Mouse (Mus musculus) CH12.LX (cell line): Measurements from ENCODE around the gene Pde3a. TPM values are rescaled to one million over a fixed set of nuclear protein-coding genes. Genes with fewer than 3 reads are reported as not detected.

Source experiments
- DNase-seq: peaks from one replicate; pipeline ENCODE4 v3.0.0-alpha.2; 2013; ENCODE audit errors: extremely low read depth
- H3K27ac ChIP-seq: 2 replicates; pipeline ENCODE4 v1.5.1; 2012; ENCODE audit warnings: low read depth, mild to moderate bottlenecking, control low read depth, moderate library complexity; ENCODE audit not compliant: insufficient read depth
- H3K27me3 ChIP-seq: replicated peaks from 2 replicates; pipeline ENCODE3; 2012; ENCODE audit warnings: inconsistent platforms
- H3K36me3 ChIP-seq, 2 experiments: replicated peaks in 1 of 2; 2 replicates each; pipeline versions ENCODE3 to v1.6.1; 2012; ENCODE audit warnings: inconsistent platforms in 1 of 2, low read length in 1 of 2, mild to moderate bottlenecking in 1 of 2, mixed read lengths in 1 of 2, moderate library complexity in 1 of 2; ENCODE audit not compliant: control insufficient read depth in 1 of 2, insufficient read depth in 1 of 2
- H3K4me1 ChIP-seq, 2 experiments: 2 replicates each; pipeline ENCODE4 v1.6.1; 2012; ENCODE audit warnings: inconsistent platforms in 1 of 2, moderate library complexity in 1 of 2; ENCODE audit not compliant: insufficient read depth in 2 of 2, control insufficient read depth in 1 of 2
- H3K4me2 ChIP-seq: 2 replicates; pipeline ENCODE4 v1.6.1; 2012; ENCODE audit warnings: low read depth, mild to moderate bottlenecking, control low read depth; ENCODE audit not compliant: poor library complexity, insufficient read depth, severe bottlenecking
- H3K4me3 ChIP-seq, 3 experiments: fragments of 150-350 bp in 1 of 3; sonication (generic) in 1 of 3; replicated peaks in 1 of 3; 2 replicates each; pipeline versions ENCODE3 to v1.5.1; 2011 to 2012; ENCODE audit warnings: low read depth in 2 of 3, low read length in 2 of 3, mild to moderate bottlenecking in 2 of 3, moderate library complexity in 2 of 3, control low read depth in 1 of 3, improper control_type of control experiment in 1 of 3, inconsistent platforms in 1 of 3, mixed read lengths in 1 of 3; ENCODE audit not compliant: poor library complexity in 1 of 3
- H3K79me2 ChIP-seq: replicated peaks from 2 replicates; pipeline ENCODE4 v1.6.1; 2012; ENCODE audit warnings: mild to moderate bottlenecking, moderate library complexity; ENCODE audit not compliant: control insufficient read depth, poor library complexity, insufficient read depth, severe bottlenecking; ENCODE audit errors: extremely low read depth
- H3K9ac ChIP-seq: 2 replicates; pipeline ENCODE4 v1.6.1; 2012; ENCODE audit warnings: low read depth, mild to moderate bottlenecking, control low read depth, moderate library complexity; ENCODE audit not compliant: insufficient read depth
- H3K9me3 ChIP-seq: replicated peaks from 2 replicates; pipeline ENCODE3; 2012; ENCODE audit warnings: low read length, inconsistent platforms, mixed read lengths
- CHD1 ChIP-seq: IDR thresholded peaks from 2 replicates; pipeline ENCODE4 v1.6.1; 2012; ENCODE audit warnings: low read depth, low read length, improper control_type of control experiment, inconsistent platforms
- CHD2 ChIP-seq: IDR thresholded peaks from 2 replicates; pipeline ENCODE4 v1.6.1; 2011; ENCODE audit warnings: low read length, improper control_type of control experiment
- CTCF ChIP-seq, 2 experiments: IDR thresholded peaks in 1 of 2; conservative IDR thresholded peaks in 1 of 2; 2 replicates each; pipeline ENCODE4 v1.5.1; 2011 to 2012; ENCODE audit warnings: low read depth in 2 of 2, low read length in 2 of 2, improper control_type of control experiment in 1 of 2, inconsistent platforms in 1 of 2, mild to moderate bottlenecking in 1 of 2, moderate library complexity in 1 of 2
- E2F4 ChIP-seq: IDR thresholded peaks from 2 replicates; pipeline ENCODE4 v1.6.1; 2011; ENCODE audit warnings: low read depth, low read length, improper control_type of control experiment; ENCODE audit not compliant: insufficient replicate concordance
- EP300 ChIP-seq: IDR thresholded peaks from 2 replicates; pipeline ENCODE4 v1.6.1; 2011; ENCODE audit warnings: low read length, improper control_type of control experiment
- GABPA ChIP-seq: IDR thresholded peaks from 2 replicates; pipeline ENCODE4 v1.6.1; 2012; ENCODE audit warnings: low read depth, low read length, improper control_type of control experiment, inconsistent platforms; ENCODE audit not compliant: insufficient replicate concordance
- HCFC1 ChIP-seq: IDR thresholded peaks from 2 replicates; pipeline ENCODE4 v1.6.1; 2012; ENCODE audit warnings: low read depth, mild to moderate bottlenecking, inconsistent platforms, low read length, improper control_type of control experiment
- JUN ChIP-seq: IDR thresholded peaks from 2 replicates; pipeline ENCODE4 v1.6.1; 2011; ENCODE audit warnings: low read depth, mild to moderate bottlenecking, low read length, improper control_type of control experiment, moderate library complexity; ENCODE audit not compliant: insufficient read depth
- JUND ChIP-seq: conservative IDR thresholded peaks from 2 replicates; pipeline ENCODE4 v1.6.1; 2011; ENCODE audit warnings: low read depth, low read length, improper control_type of control experiment
- KAT2A ChIP-seq: IDR thresholded peaks from 2 replicates; pipeline ENCODE4 v1.6.1; 2012; ENCODE audit warnings: low read length, improper control_type of control experiment, inconsistent platforms; ENCODE audit not compliant: insufficient replicate concordance
- MAX ChIP-seq: IDR thresholded peaks from 2 replicates; pipeline ENCODE4 v1.6.1; 2011; ENCODE audit warnings: low read length, improper control_type of control experiment
- MAZ ChIP-seq: IDR thresholded peaks from 2 replicates; pipeline ENCODE4 v1.6.1; 2012; ENCODE audit warnings: low read depth, mild to moderate bottlenecking, inconsistent platforms, low read length, improper control_type of control experiment, moderate library complexity
- MEF2A ChIP-seq: IDR thresholded peaks from 2 replicates; pipeline ENCODE4 v1.6.1; 2014; ENCODE audit warnings: low read depth, mild to moderate bottlenecking, inconsistent platforms, low read length, improper control_type of control experiment, borderline replicate concordance
- MXI1 ChIP-seq: IDR thresholded peaks from 2 replicates; pipeline ENCODE4 v1.6.1; 2011; ENCODE audit warnings: mild to moderate bottlenecking, low read depth, low read length, improper control_type of control experiment
- POLR2AphosphoS2 ChIP-seq: IDR thresholded peaks from 2 replicates; pipeline ENCODE4 v1.6.1; 2011; ENCODE audit warnings: low read depth, low read length, improper control_type of control experiment
- RAD21 ChIP-seq: IDR thresholded peaks from 2 replicates; pipeline ENCODE4 v1.6.1; 2011; ENCODE audit warnings: low read depth, mild to moderate bottlenecking, low read length, improper control_type of control experiment, moderate library complexity
- TBP ChIP-seq: conservative IDR thresholded peaks from 2 replicates; pipeline ENCODE4 v1.6.1; 2011; ENCODE audit warnings: low read depth, low read length, improper control_type of control experiment
- USF2 ChIP-seq: conservative IDR thresholded peaks from 2 replicates; pipeline ENCODE4 v1.6.1; 2011; ENCODE audit warnings: low read depth, low read length, improper control_type of control experiment
- ZKSCAN1 ChIP-seq: IDR thresholded peaks from 2 replicates; pipeline ENCODE4 v1.6.1; 2012; ENCODE audit warnings: low read depth, inconsistent platforms, low read length, improper control_type of control experiment, borderline replicate concordance
- ZNF384 ChIP-seq: IDR thresholded peaks from 2 replicates; pipeline ENCODE4 v1.6.1; 2012; ENCODE audit warnings: low read depth, low read length, improper control_type of control experiment, inconsistent platforms
- dilution Hi-C: fragments of 300-500 bp; cut with MboI; formaldehyde crosslinking; loops from 2 replicates; pipeline ENCODE4 v1.14.3; 2020; ENCODE audit warnings: low sequenced_read_pairs; ENCODE audit not compliant: extremely low pct_unique_long_range_greater_than_20kb, extremely low pct_ligation_motif_present
- in situ Hi-C: fragments of 300-500 bp; cut with MboI; formaldehyde crosslinking; loops from 3 replicates; pipeline ENCODE4 v1.14.3; 2019; ENCODE audit warnings: low sequenced_read_pairs, low pct_ligation_motif_present, low pct_unique_long_range_greater_than_20kb, mixed read lengths
- polyA plus RNA-seq: library from polyadenylated mRNA; unstranded; fragments of >175 nt; gene quantifications from 2 replicates; pipeline ENCODE4 v1.2.1, GENCODE M21; 2012; ENCODE audit warnings: low read depth; ENCODE audit not compliant: insufficient read length
- total RNA-seq, 2 experiments: library from RNA; depleted of rRNA; stranded (reverse); fragments of 300-350 nt in 1 of 2; fragments of >200 nt in 1 of 2; gene quantifications; 2 replicates each; pipeline ENCODE4 v1.2.3; 2012 to 2014

The Pde3a gene
- total and polyA plus RNA-seq, 3 experiments = under 0.01 to 0.04 (median 0.03) TPM

- H3K79me2 ChIP-seq = no peaks in the 10 kb centered on the region
- H3K4me3 ChIP-seq = no peak overlapping the region
- in situ Hi-C loops (loop anchor here (25.0 kb wide), 1 partner anchor 104 kb away; no protein-coding TSS in a partner anchor), dilution Hi-C loops (no loop called here)
- no peaks in the 10 kb centered on the region for H3K27me3 ChIP-seq
- H3K9me3 ChIP-seq = no peaks in the 10 kb centered on the region
- no peak for DNase-seq
- no peak overlapping the region for H3K27ac ChIP-seq
- H3K9ac ChIP-seq = no peak overlapping the region
- H3K4me1 ChIP-seq = no peaks in the 10 kb centered on the region
- H3K4me2 ChIP-seq = no peak overlapping the region
- TF ChIP-seq POLR2AphosphoS2 = no peak
- TF ChIP-seq MEF2A = no peak
- no peak for TF ChIP-seq MAX
- TF ChIP-seq CHD1 = no peak
- TF ChIP-seq GABPA = no peak
- no peak for TF ChIP-seq MXI1
- TF ChIP-seq CHD2 = no peak
- TF ChIP-seq ZKSCAN1 = no peak
- no peak for TF ChIP-seq JUND
- TF ChIP-seq USF2 = no peak
- no peak for TF ChIP-seq JUN
- TF ChIP-seq CTCF (conservative IDR thresholded peaks at IDR 0.05 in 1 of 2, IDR thresholded peaks at IDR 0.05 in 1 of 2; ENCODE audit: low read depth in 2 of 2, low read length in 2 of 2) = no peak
- no peak for TF ChIP-seq EP300
- TF ChIP-seq KAT2A = no peak
- no peak for TF ChIP-seq HCFC1
- TF ChIP-seq ZNF384 = no peak
- no peak for TF ChIP-seq E2F4
- TF ChIP-seq MAZ = no peak
- no peaks in the 10 kb centered on the region for H3K36me3 ChIP-seq
These were observed 84.2 kb downstream of the Pde3a start for GRCm38 (mm10) chr6:141333245-141333644.

GRCm38 (mm10) chr6:141335878-141336277 is 86.8 kb downstream of the Pde3a start:
- TF ChIP-seq RAD21 (no peak), TBP (no peak)
- TF ChIP-seq, all 38 proteins: peak for 0
- dilution Hi-C loops = no loop called here
- Histone ChIP-seq H3K9me3 (no peaks in the 10 kb centered on the region), H3K4me3 (no peak overlapping the region), H3K27ac (no peak overlapping the region), H3K9ac (no peak overlapping the region), H3K79me2 (no peaks in the 10 kb centered on the region), H3K36me3 (no peaks in the 10 kb centered on the region), H3K27me3 (no peaks in the 10 kb centered on the region), H3K4me2 (no peak overlapping the region), H3K4me1 (no peaks in the 10 kb centered on the region)
- in situ Hi-C loops = loop anchor here (25.0 kb wide), 1 partner anchor 101 kb away; no protein-coding TSS in a partner anchor
- DNase-seq = no peak
